ENCODE assay signal across 13 mouse cellular contexts in genomic region chr16:58444735-58445134, GRCm38 (mm10). TPM values are rescaled to one million over a fixed set of nuclear protein-coding genes. Genes with fewer than 3 reads are reported as not detected.
A peak's percentile ranks its signal among the peaks of the same experiment; 100 is the strongest.
DNase-seq lines count a peak whose midpoint lies in the region; ATAC-seq and TF ChIP-seq lines count a peak whose summit lies in the region.
"Had no signal": no experiment of that assay in that cellular context is flagged by ENCODE, and none has a peak within 500 bp of the region (broad histone marks: within the 10 kb centered on the region; RNA-seq: fewer than 3 reads in every experiment).

No protein-coding gene starts in this region.

- intact Hi-C loops in heart, postnatal 14 days (cut with DNase I), result no loop called here

- no peak overlapping the region for H3K9ac ChIP-seq in heart, postnatal 0 days (replicated peaks; ENCODE audit: low read depth, low read length)
- H3K9ac ChIP-seq in midbrain, postnatal 0 days (replicated peaks; ENCODE audit: low read length, poor library complexity, severe bottlenecking), result no peak overlapping the region
- no peak overlapping the region for H3K9ac ChIP-seq in midbrain, embryonic 11.5 days (ENCODE audit: low read length)
- H3K9ac ChIP-seq: hindbrain, embryonic 14.5 days; midbrain, embryonic 15.5 days had no signal

- no peak overlapping the region for H3K27ac ChIP-seq in heart, postnatal 0 days (ENCODE audit: low read depth)
- H3K27ac ChIP-seq in midbrain, postnatal 0 days (ENCODE audit: low read depth, low read length), result no peak overlapping the region
- no peak overlapping the region for H3K27ac ChIP-seq in midbrain, embryonic 11.5 days (ENCODE audit: low read depth, low read length)
- H3K27ac ChIP-seq in limb, embryonic 10.5 days, result no peak overlapping the region
- H3K27ac ChIP-seq: heart, embryonic 10.5 days; hindbrain, embryonic 14.5 days; midbrain, embryonic 15.5 days had no signal

- no peak for ATAC-seq in heart, postnatal 0 days (ENCODE audit: insufficient read depth, low read depth)
- ATAC-seq in midbrain, postnatal 0 days (ENCODE audit: low FRiP score), result no peak
- no peak for ATAC-seq in midbrain, embryonic 11.5 days (ENCODE audit: low FRiP score)
- ATAC-seq in erythroid progenitor cell, adult 5-6 weeks (replicated peaks; ENCODE audit: low FRiP score, poor library complexity, severe bottlenecking), result peak; percentile 68; the same call in 1 of the 2 replicates
- ATAC-seq: forebrain, embryonic 14.5 days; midbrain, embryonic 15.5 days had no signal

- no peak overlapping the region for H3K4me3 ChIP-seq in heart, postnatal 0 days (ENCODE audit: low read depth, low read length)
- no peak overlapping the region for H3K4me3 ChIP-seq in midbrain, postnatal 0 days (ENCODE audit: low read depth, low read length)
- H3K4me3 ChIP-seq in midbrain, embryonic 11.5 days (ENCODE audit: low read depth, low read length), result no peak overlapping the region
- H3K4me3 ChIP-seq in limb, embryonic 10.5 days, result no peak overlapping the region
- H3K4me3 ChIP-seq: heart, embryonic 10.5 days; midbrain, embryonic 15.5 days had no signal

- peaks cover 16% of the 10 kb centered on the region for H3K36me3 ChIP-seq in heart, postnatal 0 days (replicated peaks; ENCODE audit: control insufficient read depth, insufficient read depth, low read length)
- no peaks in the 10 kb centered on the region for H3K36me3 ChIP-seq in midbrain, postnatal 0 days (ENCODE audit: insufficient read depth, low read length)
- no peaks in the 10 kb centered on the region for H3K36me3 ChIP-seq in midbrain, embryonic 11.5 days (ENCODE audit: control insufficient read depth, insufficient read depth, low read length)
- H3K36me3 ChIP-seq in limb, embryonic 10.5 days, result peaks cover 23% of the 10 kb centered on the region
- H3K36me3 ChIP-seq: midbrain, embryonic 15.5 days had no signal

- 59% methylated on average over 6 of the region's 6 CpGs for WGBS in heart, postnatal 0 days
- WGBS in midbrain, postnatal 0 days, result 72% methylated on average over 6 of the region's 6 CpGs
- 83% methylated on average over 6 of the region's 6 CpGs for WGBS in midbrain, embryonic 11.5 days
- WGBS in limb, embryonic 10.5 days, result 78% methylated on average over 6 of the region's 6 CpGs

- no peak overlapping the region for H3K4me2 ChIP-seq in heart, postnatal 0 days (ENCODE audit: low read depth, low read length)
- H3K4me2 ChIP-seq in midbrain, postnatal 0 days (ENCODE audit: low read depth, low read length, poor library complexity, severe bottlenecking), result no peak overlapping the region
- no peak overlapping the region for H3K4me2 ChIP-seq in midbrain, embryonic 11.5 days
- H3K4me2 ChIP-seq: hindbrain, embryonic 14.5 days; midbrain, embryonic 15.5 days had no signal

- H3K27me3 ChIP-seq in heart, postnatal 0 days (ENCODE audit: control insufficient read depth, insufficient read depth, low read length), result no peaks in the 10 kb centered on the region
- no peaks in the 10 kb centered on the region for H3K27me3 ChIP-seq in midbrain, postnatal 0 days (ENCODE audit: insufficient read depth, low read length)
- no peaks in the 10 kb centered on the region for H3K27me3 ChIP-seq in midbrain, embryonic 11.5 days (ENCODE audit: control insufficient read depth, insufficient read depth, low read length)
- H3K27me3 ChIP-seq in limb, embryonic 10.5 days (ENCODE audit: low read depth, poor library complexity, severe bottlenecking), result no peaks in the 10 kb centered on the region
- H3K27me3 ChIP-seq: midbrain, embryonic 15.5 days had no signal

- no peak for DNase-seq in heart, postnatal 0 days (ENCODE audit: low spot score)
- DNase-seq in heart, postnatal 14 days, result no peak
- DNase-seq in midbrain, postnatal 0 days (ENCODE audit: low spot score), result peak; percentile 9
- no peak for DNase-seq in midbrain, embryonic 11.5 days (ENCODE audit: low spot score, missing footprints)
- DNase-seq in limb, embryonic 10.5 days (ENCODE audit: low spot score), result no peak
- DNase-seq in gastrocnemius, adult 18-20 months (ENCODE audit: low spot score), result no peak
- DNase-seq in adrenal gland, postnatal 25 days, result no peak
- DNase-seq: kidney, postnatal 25 days had no signal

- no peaks in the 10 kb centered on the region for H3K9me3 ChIP-seq in heart, postnatal 0 days (replicated peaks; ENCODE audit: control insufficient read depth, low read length)
- H3K9me3 ChIP-seq in midbrain, postnatal 0 days (ENCODE audit: low read length), result no peaks in the 10 kb centered on the region
- no peaks in the 10 kb centered on the region for H3K9me3 ChIP-seq in midbrain, embryonic 11.5 days (ENCODE audit: control insufficient read depth, low read length)
- no peaks in the 10 kb centered on the region for H3K9me3 ChIP-seq in limb, embryonic 10.5 days (replicated peaks)
- H3K9me3 ChIP-seq: heart, embryonic 10.5 days; midbrain, embryonic 15.5 days had no signal

- no peaks in the 10 kb centered on the region for H3K4me1 ChIP-seq in heart, postnatal 0 days (ENCODE audit: control insufficient read depth, insufficient read depth)
- H3K4me1 ChIP-seq in midbrain, postnatal 0 days (ENCODE audit: insufficient read depth, low read length), result no peaks in the 10 kb centered on the region
- H3K4me1 ChIP-seq in midbrain, embryonic 11.5 days (ENCODE audit: control insufficient read depth, insufficient read depth, low read length), result no peaks in the 10 kb centered on the region
- no peaks in the 10 kb centered on the region for H3K4me1 ChIP-seq in limb, embryonic 10.5 days
- H3K4me1 ChIP-seq: heart, embryonic 10.5 days; midbrain, embryonic 15.5 days had no signal

- TF ChIP-seq CTCF in heart, postnatal 0 days (IDR thresholded peaks at IDR 0.05; ENCODE audit: low read depth), result peak; percentile 34
- TF ChIP-seq CTCF in midbrain, postnatal 0 days (IDR thresholded peaks at IDR 0.05), result peak; percentile 67

- TF ChIP-seq EP300 in heart, postnatal 0 days (IDR thresholded peaks at IDR 0.05; ENCODE audit: low read depth), result no peak

RNA-seq across cellular contexts. Expression of gene Dcbld2, which starts 36.5 kb away (rescaled TPM):
- total RNA-seq in heart, postnatal 0 days (2014; rRNA removed; ENCODE audit: low replicate concordance), result 26.5 and 38.4 TPM in 2 replicates
- 3.9 and 4.1 TPM in 2 replicates for polyA plus RNA-seq in heart, postnatal 0 days (2015; fragmentation: Nextera tagmentation; extraction: Ambion mirVana)
- total RNA-seq in heart, postnatal 14 days (2021), result 10 to 100 TPM; 21.7 to 23.5 TPM
- total RNA-seq in midbrain, postnatal 0 days (2014; rRNA removed), result 34.2 and 38.0 TPM in 2 replicates
- polyA plus RNA-seq in midbrain, postnatal 0 days (2015; fragmentation: Nextera tagmentation; extraction: Ambion mirVana), result 3.1 and 3.7 TPM in 2 replicates
- polyA plus RNA-seq in midbrain, embryonic 11.5 days (2014; fragmentation: Nextera tagmentation; extraction: Ambion mirVana), result 10.0 and 11.5 TPM in 2 replicates
- 3.6 and 5.4 TPM in 2 replicates for total RNA-seq in erythroid progenitor cell, adult 5-6 weeks (2015; ENCODE audit: low replicate concordance)
- total RNA-seq in erythroid progenitor cell, adult 5-6 weeks (2017; ENCODE audit: low replicate concordance), result 2.9 and 3.6 TPM in 2 replicates
- 7.0 and 7.3 TPM in 2 replicates for polyA plus RNA-seq in limb, embryonic 10.5 days (2016; fragmentation: Nextera tagmentation; extraction: Ambion mirVana)
- total RNA-seq in gastrocnemius, adult 18-20 months (2021), result 1 to 10 TPM; 3.6 to 4.2 TPM
- total RNA-seq in adrenal gland, postnatal 25 days (2021), result 11.5 and 14.6 TPM in 2 replicates
